Mouse (Mus musculus) ES-Bruce4 (cell line): ENCODE data around the gene Epx.

Source experiments
- CTCF ChIP-seq: IDR thresholded peaks from one replicate; pipeline ENCODE4 v1.8.1; 2011; ENCODE audit warnings: low read depth, low read length
- POLR2A ChIP-seq: IDR thresholded peaks from one replicate; pipeline ENCODE4 v1.8.1; 2011; ENCODE audit warnings: low read length; ENCODE audit not compliant: insufficient read depth

DNA sequence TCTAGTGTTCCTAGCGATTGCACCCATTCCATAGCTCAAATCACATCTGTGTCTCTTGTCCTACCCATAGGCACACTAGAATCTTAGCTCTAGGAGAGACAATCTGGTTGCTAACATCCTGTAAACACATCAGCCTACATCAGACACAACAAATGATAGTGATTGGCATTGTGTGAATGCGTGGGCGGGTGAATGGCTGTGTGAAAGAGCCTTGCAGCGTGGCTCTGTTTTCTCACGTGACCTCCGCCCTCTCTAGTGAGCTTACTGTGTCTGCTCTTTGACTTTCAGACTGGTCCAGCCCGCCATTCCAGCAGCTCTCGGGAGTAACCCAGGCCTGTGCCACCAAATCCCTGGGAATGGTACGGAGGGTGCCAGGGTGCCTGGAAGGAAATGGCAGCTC lies 14.9 kb downstream of the Epx start:
- TF ChIP-seq CTCF, result no peak
- TF ChIP-seq POLR2A, result no peak
